Mouse (Mus musculus) erythroblast, embryonic 14.5 days (primary cell): ENCODE results near the gene Muc16.

ENCODE experiments used
- GATA1 ChIP-seq: IDR thresholded peaks from 2 replicates; pipeline ENCODE4 v1.6.1; 2012; ENCODE audit warnings: low read length, inconsistent platforms, mixed read lengths
- TAL1 ChIP-seq: IDR thresholded peaks from 3 replicates; pipeline ENCODE4 v1.6.1; 2012; ENCODE audit warnings: low read length, inconsistent platforms, mixed read lengths

DNA sequence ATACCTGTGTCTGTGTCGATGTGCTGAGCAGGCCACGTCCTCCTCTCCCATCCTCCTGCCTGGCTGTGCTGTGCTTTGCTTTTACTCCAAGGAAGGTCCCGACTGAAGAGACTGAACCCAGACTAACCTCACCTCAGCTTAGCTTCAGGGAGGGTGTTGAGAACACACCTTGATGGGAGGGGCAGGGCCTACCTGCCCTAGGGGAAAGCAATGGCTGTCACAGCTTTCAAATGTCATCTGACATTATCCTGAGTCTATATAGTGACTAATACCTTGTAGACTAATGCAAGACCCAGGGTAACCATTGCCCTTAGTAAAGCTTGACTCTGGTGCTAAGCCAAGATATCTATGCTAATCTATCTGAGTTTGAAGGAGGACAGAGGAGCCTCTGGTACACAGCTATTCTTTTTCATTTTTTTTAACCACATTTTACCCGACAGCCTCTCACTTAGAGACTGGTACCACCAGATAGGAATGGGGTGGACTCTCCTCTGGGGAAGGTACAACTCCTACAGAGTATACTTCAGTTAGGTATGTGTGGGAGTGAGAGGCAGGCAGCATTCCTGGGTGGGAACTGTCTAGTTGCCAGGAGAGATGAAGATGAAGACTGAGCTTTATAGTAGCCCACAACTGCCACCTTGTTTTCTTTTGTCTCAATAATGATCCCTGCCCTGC lies at the start of gene Muc16:
- no peak for TF ChIP-seq GATA1
- TF ChIP-seq TAL1: no peak
